Mouse (Mus musculus) lung, postnatal 0 days (tissue): ENCODE measurements around the gene Sstr2.

ENCODE experiments used
- CTCF ChIP-seq: IDR thresholded peaks from 2 replicates; pipeline ENCODE4 v1.5.1; 2016; ENCODE audit warnings: antibody characterized with exemption, mild to moderate bottlenecking
- EP300 ChIP-seq: IDR thresholded peaks from 2 replicates; pipeline ENCODE4 v1.6.1; 2016; ENCODE audit warnings: antibody characterized with exemption, mild to moderate bottlenecking, control low read depth

- TF ChIP-seq EP300 (no peak), CTCF (no peak)
These were observed 37.4 kb downstream of the Sstr2 start for GRCm38 (mm10) chr11:113656511-113656932.
